Mouse (Mus musculus) neural tube, embryonic 15.5 days (tissue): ENCODE results near the gene Dhx16. TPM values are rescaled to one million over a fixed set of nuclear protein-coding genes. Genes with fewer than 3 reads are reported as not detected.

Source experiments
- ATAC-seq: fragments of 200-750 bp; cut with Nextera tagmentation; 2 replicates; pipeline ENCODE4 v1.8.0; 2017; ENCODE audit warnings: mild to moderate bottlenecking, moderate TSS enrichment, moderate library complexity; ENCODE audit not compliant: low FRiP score
- H3K27ac ChIP-seq: fragments of 300-500 bp; sonication (generic); replicated peaks from 2 replicates; pipeline ENCODE4 v1.5.1; 2015; ENCODE audit warnings: mild to moderate bottlenecking, inconsistent platforms
- H3K27me3 ChIP-seq: fragments of 300-500 bp; sonication (generic); replicated peaks from 2 replicates; pipeline ENCODE4 v1.6.1; 2015; ENCODE audit warnings: inconsistent platforms
- H3K36me3 ChIP-seq: fragments of 300-500 bp; sonication (generic); 2 replicates; pipeline ENCODE4 v1.6.1; 2015; ENCODE audit warnings: inconsistent platforms
- H3K4me1 ChIP-seq: fragments of 300-500 bp; sonication (generic); 2 replicates; pipeline ENCODE4 v1.6.1; 2015; ENCODE audit warnings: inconsistent platforms
- H3K4me2 ChIP-seq: fragments of 300-500 bp; sonication (generic); 2 replicates; pipeline ENCODE4 v1.6.1; 2015; ENCODE audit warnings: inconsistent platforms, mild to moderate bottlenecking, moderate library complexity
- H3K4me3 ChIP-seq: fragments of 300-500 bp; sonication (generic); replicated peaks from 2 replicates; pipeline ENCODE4 v1.5.1; 2015; ENCODE audit warnings: mild to moderate bottlenecking, inconsistent platforms
- H3K9ac ChIP-seq: fragments of 300-500 bp; sonication (generic); replicated peaks from 2 replicates; pipeline ENCODE4 v1.6.1; 2015; ENCODE audit warnings: mild to moderate bottlenecking, inconsistent platforms
- H3K9me3 ChIP-seq: fragments of 300-500 bp; sonication (generic); replicated peaks from 2 replicates; pipeline ENCODE4 v1.6.1; 2016; ENCODE audit warnings: inconsistent platforms
- WGBS: fragments of 180-500 bp; shearing (Covaris S2); methylation state at CpG from one replicate; pipeline ENCODE4 v1.1.7; 2015; ENCODE audit warnings: mixed read lengths; 5-methylcytosine and 5-hydroxymethylcytosine counted together
- polyA plus RNA-seq: library from polyadenylated mRNA; unstranded; fragments of >200 nt; fragmentation: Nextera tagmentation; extraction: Ambion mirVana; gene quantifications from 2 replicates; pipeline ENCODE4 v1.2.1, GENCODE M21; 2015

Dhx16 gene
- polyA plus RNA-seq, 1 experiment from 2014 or later, result 26.8 TPM

GRCm38 (mm10) chr17:35873774-35874519 lies 5.7 kb upstream of the Dhx16 start:
- no peaks in the 10 kb centered on the region for H3K27me3 ChIP-seq
- H3K36me3 ChIP-seq, result peaks cover 26% of the 10 kb centered on the region
- no peak overlapping the region for H3K4me3 ChIP-seq
- H3K27ac ChIP-seq, result no peak overlapping the region
- no peaks in the 10 kb centered on the region for H3K9me3 ChIP-seq
- 33% methylated on average over 21 of the region's 21 CpGs for WGBS
- H3K4me1 ChIP-seq, result peaks cover 53% of the 10 kb centered on the region
- peak overlapping the region; percentile 33 for H3K4me2 ChIP-seq
- ATAC-seq, result no peak
- H3K9ac ChIP-seq, result peak overlapping the region; percentile 20; the same call in 1 of the 2 replicates

GRCm38 (mm10) chr17:35874721-35875120 lies 4.9 kb upstream of the Dhx16 start:
- peaks cover 26% of the 10 kb centered on the region for H3K36me3 ChIP-seq
- no peak overlapping the region for H3K4me3 ChIP-seq
- H3K27me3 ChIP-seq, result no peaks in the 10 kb centered on the region
- peaks cover 46% of the 10 kb centered on the region for H3K4me1 ChIP-seq
- ATAC-seq, result no peak
- whole genome bisulfite sequencing, result 88% methylated on average over 6 of the region's 6 CpGs
- H3K9ac ChIP-seq, result 0 out of 2 replicates have a peak overlapping the region, but pooled peaks have one; percentile 20
- H3K27ac ChIP-seq, result no peak overlapping the region
- H3K9me3 ChIP-seq, result no peaks in the 10 kb centered on the region
- H3K4me2 ChIP-seq, result no peak overlapping the region

GRCm38 (mm10) chr17:35882924-35883323 lies 3.3 kb downstream of the Dhx16 start:
- Histone ChIP-seq H3K36me3 (peaks cover 62% of the 10 kb centered on the region), H3K4me2 (no peak overlapping the region), H3K4me3 (no peak overlapping the region), H3K27me3 (no peaks in the 10 kb centered on the region), H3K9ac (no peak overlapping the region), H3K9me3 (no peaks in the 10 kb centered on the region), H3K27ac (no peak overlapping the region), H3K4me1 (peaks cover 15% of the 10 kb centered on the region)
- 94% methylated on average over 17 of the region's 17 CpGs for WGBS
- ATAC-seq, result no peak

- no peak for ATAC-seq
- Histone ChIP-seq H3K4me3 (no peak overlapping the region), H3K4me1 (peaks cover 15% of the 10 kb centered on the region), H3K9ac (no peak overlapping the region), H3K9me3 (no peaks in the 10 kb centered on the region), H3K27me3 (no peaks in the 10 kb centered on the region), H3K27ac (no peak overlapping the region), H3K4me2 (no peak overlapping the region), H3K36me3 (peaks cover 71% of the 10 kb centered on the region)
- 95% methylated on average over 14 of the region's 14 CpGs for WGBS
Measured at GRCm38 (mm10) chr17:35883777-35884176, 4.2 kb downstream of the Dhx16 start.

GRCm38 (mm10) chr17:35887725-35888124 lies 8.1 kb downstream of the Dhx16 start:
- ATAC-seq, result no peak
- H3K27ac ChIP-seq, result no peak overlapping the region
- 93% methylated on average over 11 of the region's 17 CpGs for WGBS
- H3K27me3 ChIP-seq, result no peaks in the 10 kb centered on the region
- no peak overlapping the region for H3K4me2 ChIP-seq
- peaks cover 93% of the 10 kb centered on the region for H3K36me3 ChIP-seq
- H3K4me3 ChIP-seq, result no peak overlapping the region
- H3K4me1 ChIP-seq, result no peaks in the 10 kb centered on the region
- no peaks in the 10 kb centered on the region for H3K9me3 ChIP-seq
- H3K9ac ChIP-seq, result no peak overlapping the region

- Histone ChIP-seq H3K4me2 (peak within 1 kb of the TSS; percentile 100), H3K9ac (peak within 1 kb of the TSS; percentile 90), H3K4me1 (peaks cover 29% of the 10 kb centered on the region), H3K9me3 (no peaks in the 10 kb centered on the region), H3K27me3 (no peaks in the 10 kb centered on the region), H3K4me3 (peak within 1 kb of the TSS; percentile 87), H3K27ac (peak within 1 kb of the TSS; percentile 99), H3K36me3 (peaks cover 66% of the 10 kb centered on the region)
- 1% methylated on average over 75 of the region's 86 CpGs for WGBS
- ATAC-seq, result peak; percentile 95
Measured at GRCm38 (mm10) chr17:35896781-35897643, 17.4 kb downstream of the Dhx16 start, which contains the start of gene 2310061I04Rik. Gene 2310061I04Rik (minus strand): TSS chr17:35897431.

GRCm38 (mm10) chr17:35897644-35898573 lies 18.3 kb downstream of the Dhx16 start:
- Histone ChIP-seq H3K4me2 (peak overlapping the region; percentile 100), H3K4me1 (peaks cover 29% of the 10 kb centered on the region), H3K9ac (peak overlapping the region; percentile 36), H3K27ac (peak overlapping the region; percentile 99), H3K27me3 (no peaks in the 10 kb centered on the region), H3K4me3 (peak overlapping the region; percentile 87), H3K9me3 (no peaks in the 10 kb centered on the region), H3K36me3 (peaks cover 66% of the 10 kb centered on the region)
- peak; percentile 55 for ATAC-seq
- WGBS, result 41% methylated on average over 23 of the region's 23 CpGs

- H3K9me3 ChIP-seq, result no peaks in the 10 kb centered on the region
- H3K4me1 ChIP-seq, result peaks cover 22% of the 10 kb centered on the region
- H3K27me3 ChIP-seq, result no peaks in the 10 kb centered on the region
- 90% methylated on average over 3 of the region's 3 CpGs for WGBS
- H3K9ac ChIP-seq, result no peak overlapping the region
- H3K36me3 ChIP-seq, result peaks cover 65% of the 10 kb centered on the region
- no peak overlapping the region for H3K4me3 ChIP-seq
- no peak for ATAC-seq
- H3K4me2 ChIP-seq, result no peak overlapping the region
- H3K27ac ChIP-seq, result no peak overlapping the region
Measured at GRCm38 (mm10) chr17:35900636-35901035, 21.0 kb downstream of the Dhx16 start.

GRCm38 (mm10) chr17:35903343-35903991 lies 23.8 kb downstream of the Dhx16 start:
- no peak overlapping the region for H3K4me2 ChIP-seq
- H3K27ac ChIP-seq, result no peak overlapping the region
- peaks cover 21% of the 10 kb centered on the region for H3K4me1 ChIP-seq
- WGBS, result 91% methylated on average over 9 of the region's 9 CpGs
- H3K27me3 ChIP-seq, result no peaks in the 10 kb centered on the region
- no peak for ATAC-seq
- H3K36me3 ChIP-seq, result peaks cover 79% of the 10 kb centered on the region
- H3K9me3 ChIP-seq, result no peaks in the 10 kb centered on the region
- no peak overlapping the region for H3K9ac ChIP-seq
- no peak overlapping the region for H3K4me3 ChIP-seq

- Histone ChIP-seq H3K9ac (no peak overlapping the region), H3K4me3 (no peak overlapping the region), H3K27me3 (no peaks in the 10 kb centered on the region), H3K36me3 (peaks cover 77% of the 10 kb centered on the region), H3K4me2 (no peak overlapping the region), H3K9me3 (no peaks in the 10 kb centered on the region), H3K27ac (no peak overlapping the region), H3K4me1 (peaks cover 26% of the 10 kb centered on the region)
- ATAC-seq, result no peak
- 87% methylated on average over 4 of the region's 4 CpGs for WGBS
Measured at GRCm38 (mm10) chr17:35903992-35904355, 24.4 kb downstream of the Dhx16 start.

GRCm38 (mm10) chr17:35905587-35905986 lies 26.0 kb downstream of the Dhx16 start:
- H3K4me1 ChIP-seq, result peaks cover 35% of the 10 kb centered on the region
- no peak overlapping the region for H3K4me3 ChIP-seq
- no peaks in the 10 kb centered on the region for H3K9me3 ChIP-seq
- H3K27ac ChIP-seq, result no peak overlapping the region
- H3K9ac ChIP-seq, result no peak overlapping the region
- 98% methylated on average over 1 of the region's 1 CpGs for WGBS
- no peaks in the 10 kb centered on the region for H3K27me3 ChIP-seq
- H3K4me2 ChIP-seq, result no peak overlapping the region
- H3K36me3 ChIP-seq, result peaks cover 61% of the 10 kb centered on the region
- no peak for ATAC-seq
